Mouse (Mus musculus): ENCODE measurements around the gene Cyb5rl. TPM values are rescaled to one million over a fixed set of nuclear protein-coding genes. Genes with fewer than 3 reads are reported as not detected.

Cyb5rl gene
- total RNA-seq, 2 experiments from 2014 or later, result 0.34 TPM; not detected in 1

GRCm38 (mm10) chr4:107136531-107136930 is 69.7 kb downstream of the Cyb5rl start:
- ATAC-seq (replicated peaks; ENCODE audit: low FRiP score, poor library complexity, severe bottlenecking), result no peak

Other genes with a start within 250 kb of the Cyb5rl start
- 55.9 and 73.4 TPM in 2 replicates for gene Ssbp3, start 156.3 kb upstream of the Cyb5rl start, total RNA-seq (2015; ENCODE audit: low replicate concordance)
- gene Ssbp3, start 156.3 kb upstream of the Cyb5rl start, total RNA-seq (2017; ENCODE audit: low replicate concordance), result 49.8 and 56.6 TPM in 2 replicates
- 20.9 and 25.0 TPM in 2 replicates for gene Mrpl37, start 120 bp upstream of the Cyb5rl start, total RNA-seq (2015; ENCODE audit: low replicate concordance)
- gene Mrpl37, start 120 bp upstream of the Cyb5rl start, total RNA-seq (2017; ENCODE audit: low replicate concordance), result 5.4 and 17.2 TPM in 2 replicates
- gene Cdcp2, start 29.9 kb downstream of the Cyb5rl start, total RNA-seq (2015; ENCODE audit: low replicate concordance), result 0.42 TPM in 1 of 2 replicates, not detected in the other
- not detected in 2 replicates for gene Cdcp2, start 29.9 kb downstream of the Cyb5rl start, total RNA-seq (2017; ENCODE audit: low replicate concordance)
- 124 and 174 TPM in 2 replicates for gene Tmem59, start 111.4 kb downstream of the Cyb5rl start, total RNA-seq (2015; ENCODE audit: low replicate concordance)
- gene Tmem59, start 111.4 kb downstream of the Cyb5rl start, total RNA-seq (2017; ENCODE audit: low replicate concordance), result 146 and 147 TPM in 2 replicates
- 6.5 and 20.3 TPM in 2 replicates for gene Tceanc2, start 112.1 kb downstream of the Cyb5rl start, total RNA-seq (2015; ENCODE audit: low replicate concordance)
- gene Tceanc2, start 112.1 kb downstream of the Cyb5rl start, total RNA-seq (2017; ENCODE audit: low replicate concordance), result 6.0 and 22.4 TPM in 2 replicates
- gene Ldlrad1, start 142.2 kb downstream of the Cyb5rl start, total RNA-seq (2015; ENCODE audit: low replicate concordance), result 1.5 TPM in 1 of 2 replicates, not detected in the other
- gene Ldlrad1, start 142.2 kb downstream of the Cyb5rl start, total RNA-seq (2017; ENCODE audit: low replicate concordance), result not detected in 2 replicates
- gene Lrrc42, start 186.5 kb downstream of the Cyb5rl start, total RNA-seq (2015; ENCODE audit: low replicate concordance), result 2.3 and 12.3 TPM in 2 replicates
- gene Lrrc42, start 186.5 kb downstream of the Cyb5rl start, total RNA-seq (2017; ENCODE audit: low replicate concordance), result 11.9 and 13.1 TPM in 2 replicates
- gene Hspb11, start 186.6 kb downstream of the Cyb5rl start, total RNA-seq (2015; ENCODE audit: low replicate concordance), result 7.3 TPM in 1 of 2 replicates, not detected in the other
- 0.98 TPM in 1 of 2 replicates, not detected in the other for gene Hspb11, start 186.6 kb downstream of the Cyb5rl start, total RNA-seq (2017; ENCODE audit: low replicate concordance)
- gene Dio1, start 240.2 kb downstream of the Cyb5rl start, total RNA-seq (2015; ENCODE audit: low replicate concordance), result not detected in 2 replicates
- not detected in 2 replicates for gene Dio1, start 240.2 kb downstream of the Cyb5rl start, total RNA-seq (2017; ENCODE audit: low replicate concordance)
- gene Yipf1, start 247.4 kb downstream of the Cyb5rl start, total RNA-seq (2015; ENCODE audit: low replicate concordance), result 14.0 and 40.7 TPM in 2 replicates
- gene Yipf1, start 247.4 kb downstream of the Cyb5rl start, total RNA-seq (2017; ENCODE audit: low replicate concordance), result 16.6 and 25.2 TPM in 2 replicates

All from erythroblast, adult 5-6 weeks (primary cell).